Mouse (Mus musculus) liver, adult 2 months (tissue): Measurements from ENCODE around the gene Eefsec. TPM values are rescaled to one million over a fixed set of nuclear protein-coding genes. Genes with fewer than 3 reads are reported as not detected.
A peak's percentile ranks its signal among the peaks of the same experiment; 100 is the strongest.

Source experiments
- DNase-seq: peaks from one replicate; pipeline ENCODE4 v3.0.0-alpha.2; 2011; ENCODE audit warnings: low read depth, low spot score; ENCODE audit errors: extremely low read depth
- H3K27ac ChIP-seq: fragments of 200-500 bp; replicated peaks from 2 replicates; pipeline ENCODE4 v1.5.1; 2012; ENCODE audit warnings: low read depth, mild to moderate bottlenecking, control low read depth, inconsistent platforms, low read length; ENCODE audit not compliant: insufficient read depth
- H3K27me3 ChIP-seq: fragments of 200-500 bp; 2 replicates; pipeline ENCODE4 v1.6.1; 2012; ENCODE audit warnings: mild to moderate bottlenecking, moderate library complexity, low read length, inconsistent platforms; ENCODE audit not compliant: control insufficient read depth, insufficient read depth
- H3K36me3 ChIP-seq: fragments of 200-500 bp; 2 replicates; pipeline ENCODE4 v1.6.1; 2012; ENCODE audit warnings: low read length, inconsistent platforms; ENCODE audit not compliant: control insufficient read depth, insufficient read depth
- H3K4me1 ChIP-seq: fragments of 200-500 bp; 2 replicates; pipeline ENCODE4 v1.6.1; 2011; ENCODE audit warnings: low read length; ENCODE audit not compliant: control insufficient read depth, insufficient read depth
- H3K4me3 ChIP-seq: fragments of 200-500 bp; 2 replicates; pipeline ENCODE4 v1.5.1; 2011; ENCODE audit warnings: low read depth, mild to moderate bottlenecking, control low read depth, low read length, moderate library complexity; ENCODE audit not compliant: insufficient read depth
- H3K79me2 ChIP-seq: fragments of 200-500 bp; 2 replicates; pipeline ENCODE4 v1.6.1; 2012; ENCODE audit warnings: inconsistent platforms, mild to moderate bottlenecking, low read length, moderate library complexity; ENCODE audit not compliant: control insufficient read depth, insufficient read depth
- H3K9ac ChIP-seq: fragments of 200-500 bp; 2 replicates; pipeline ENCODE4 v1.6.1; 2012; ENCODE audit warnings: low read depth, mild to moderate bottlenecking, control low read depth, inconsistent platforms, low read length
- CTCF ChIP-seq: fragments of 200-500 bp; IDR thresholded peaks from 2 replicates; pipeline ENCODE4 v1.5.1; 2011; ENCODE audit warnings: low read depth, low read length, control low read depth
- POLR2A ChIP-seq: fragments of 200-500 bp; IDR thresholded peaks from 2 replicates; pipeline ENCODE4 v1.6.1; 2011; ENCODE audit warnings: low read length, control low read depth; ENCODE audit not compliant: insufficient read depth; ENCODE audit errors: extremely low read depth
- WGBS: fragments of 180-500 bp; shearing (Covaris S2); methylation state at CpG from one replicate; pipeline ENCODE4 v1.1.7; 2018; 5-methylcytosine and 5-hydroxymethylcytosine counted together
- polyA plus RNA-seq: library from polyadenylated mRNA; depleted of rRNA; stranded (reverse); fragments of >200 nt; gene quantifications from 2 replicates; pipeline ENCODE4 v1.2.3, GENCODE M21; 2012
- total RNA-seq: library from RNA; depleted of rRNA; stranded (reverse); fragments of >200 nt; gene quantifications from 2 replicates; pipeline ENCODE4 v1.2.3, GENCODE M21; 2014

The Eefsec gene
- total and polyA plus RNA-seq, 2 experiments, result 23.7 to 42.8 TPM

- Histone ChIP-seq H3K4me3 (no peak overlapping the region), H3K27me3 (no peaks in the 10 kb centered on the region), H3K9ac (no peak overlapping the region), H3K79me2 (no peaks in the 10 kb centered on the region), H3K36me3 (no peaks in the 10 kb centered on the region), H3K4me1 (no peaks in the 10 kb centered on the region), H3K27ac (no peak overlapping the region)
- no peak for DNase-seq
- WGBS, result 91% methylated on average over 1 of the region's 1 CpGs
- TF ChIP-seq CTCF, result no peak
Measured at GRCm38 (mm10) chr6:88265355-88265754, 181.0 kb downstream of the Eefsec start.

DNA sequence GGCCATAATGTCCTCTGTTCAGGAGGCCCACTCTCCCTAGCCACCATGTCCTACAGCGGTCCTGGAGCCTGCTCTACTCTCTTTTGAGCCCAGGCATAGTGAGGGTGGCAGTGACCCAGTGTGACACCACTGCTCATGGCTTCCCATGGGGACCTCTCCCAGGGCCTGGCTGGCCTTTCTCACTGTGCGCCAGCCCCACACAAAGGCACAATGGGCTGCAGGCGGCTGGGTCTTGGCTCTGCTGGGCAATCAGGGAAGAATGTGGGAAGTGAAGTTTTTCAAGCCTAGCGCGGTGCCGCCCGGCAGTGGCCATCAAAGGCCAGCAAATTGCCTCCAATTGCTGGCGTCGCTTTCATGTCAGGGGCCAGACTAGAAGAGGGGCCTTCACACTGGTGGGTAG, 184.2 kb downstream of the Eefsec start:
- no peaks in the 10 kb centered on the region for H3K4me1 ChIP-seq
- TF ChIP-seq CTCF (no peak), POLR2A (no peak)
- WGBS, result 96% methylated on average over 9 of the region's 9 CpGs
- H3K36me3 ChIP-seq, result no peaks in the 10 kb centered on the region
- no peak overlapping the region for H3K9ac ChIP-seq
- H3K4me3 ChIP-seq, result no peak overlapping the region
- H3K27ac ChIP-seq, result no peak overlapping the region
- no peaks in the 10 kb centered on the region for H3K79me2 ChIP-seq
- DNase-seq, result no peak
- H3K27me3 ChIP-seq, result no peaks in the 10 kb centered on the region

DNA sequence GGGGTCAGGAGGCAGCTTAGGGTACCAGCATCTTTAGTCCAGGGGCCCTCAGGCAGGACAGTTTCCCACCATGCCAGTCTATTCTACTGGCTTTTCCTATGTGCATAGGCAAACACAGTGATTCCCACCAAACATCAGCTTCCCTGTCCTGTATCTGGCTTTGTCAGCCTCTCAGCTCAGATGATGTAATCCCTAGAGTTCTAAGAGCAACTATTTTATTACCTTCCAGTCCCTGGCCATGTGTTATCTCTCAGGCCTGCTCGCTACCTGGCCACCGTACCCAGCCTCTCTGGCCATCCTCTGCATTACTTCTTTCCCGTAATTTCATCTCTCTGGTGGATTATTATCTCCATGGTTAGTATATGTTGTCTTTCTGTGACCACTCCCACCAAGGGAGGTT, 185.7 kb downstream of the Eefsec start:
- DNase-seq, result no peak
- WGBS, result 93% methylated on average over 3 of the region's 3 CpGs
- H3K27me3 ChIP-seq, result no peaks in the 10 kb centered on the region

GRCm38 (mm10) chr6:88259621-88260020, 186.7 kb downstream of the Eefsec start:
- no peak overlapping the region for H3K4me3 ChIP-seq
- H3K9ac ChIP-seq, result no peak overlapping the region
- H3K27ac ChIP-seq, result no peak overlapping the region
- WGBS, result 86% methylated on average over 3 of the region's 3 CpGs
- no peaks in the 10 kb centered on the region for H3K79me2 ChIP-seq
- H3K27me3 ChIP-seq, result no peaks in the 10 kb centered on the region
- no peak for DNase-seq
- no peaks in the 10 kb centered on the region for H3K36me3 ChIP-seq
- TF ChIP-seq POLR2A, result no peak
- no peaks in the 10 kb centered on the region for H3K4me1 ChIP-seq

More for the DNA sequence above, 185.7 kb downstream of the Eefsec start:
- Histone ChIP-seq H3K36me3 (no peaks in the 10 kb centered on the region), H3K9ac (no peak overlapping the region), H3K4me1 (no peaks in the 10 kb centered on the region), H3K27ac (no peak overlapping the region), H3K79me2 (no peaks in the 10 kb centered on the region), H3K4me3 (no peak overlapping the region)
- TF ChIP-seq POLR2A (no peak), CTCF (no peak)

DNA sequence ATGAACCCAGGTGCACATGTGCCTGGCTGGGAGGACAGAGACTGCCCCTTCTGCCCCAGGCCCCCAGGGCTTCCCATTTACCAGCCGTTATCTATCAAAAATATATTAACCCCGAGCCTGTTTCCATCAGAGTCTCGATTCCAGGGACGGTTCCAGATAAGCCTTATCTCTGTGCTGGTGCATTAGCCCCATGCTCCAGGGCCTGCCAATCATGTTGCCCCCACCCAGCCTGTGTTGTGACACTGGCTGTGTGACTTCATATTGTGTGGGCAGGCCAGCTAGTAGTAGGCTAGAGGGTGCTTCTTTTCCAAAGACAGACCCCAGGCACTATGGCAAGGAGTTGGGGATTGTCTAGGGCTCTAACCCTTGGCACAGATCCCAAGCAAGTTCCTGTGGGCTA, 190.9 kb downstream of the Eefsec start:
- Histone ChIP-seq H3K4me3 (no peak overlapping the region), H3K79me2 (no peaks in the 10 kb centered on the region), H3K36me3 (no peaks in the 10 kb centered on the region), H3K27me3 (no peaks in the 10 kb centered on the region), H3K9ac (no peak overlapping the region), H3K4me1 (no peaks in the 10 kb centered on the region), H3K27ac (no peak overlapping the region)
- TF ChIP-seq CTCF (no peak), POLR2A (no peak)
- no peak for DNase-seq
- WGBS, result 70% methylated on average over 4 of the region's 4 CpGs

- Histone ChIP-seq H3K4me3 (no peak overlapping the region), H3K4me1 (no peaks in the 10 kb centered on the region), H3K36me3 (no peaks in the 10 kb centered on the region), H3K27me3 (no peaks in the 10 kb centered on the region), H3K27ac (no peak overlapping the region), H3K9ac (no peak overlapping the region), H3K79me2 (no peaks in the 10 kb centered on the region)
- peak; percentile 58 for DNase-seq
- WGBS, result 26% methylated on average over 6 of the region's 6 CpGs
- no peak for TF ChIP-seq POLR2A
- TF ChIP-seq CTCF, result no peak
Measured at GRCm38 (mm10) chr6:88254082-88254481, 192.3 kb downstream of the Eefsec start.
